Mouse (Mus musculus) bone marrow macrophage, adult 2 months (primary cell): ENCODE data around the gene Ntrk1.

Source experiments
- CTCF ChIP-seq: IDR thresholded peaks from 2 replicates; pipeline ENCODE4 v1.5.1; 2012; ENCODE audit warnings: low read depth, mild to moderate bottlenecking, low read length, moderate library complexity
- POLR2A ChIP-seq: IDR thresholded peaks from 2 replicates; pipeline ENCODE4 v1.6.1; 2012; ENCODE audit warnings: mild to moderate bottlenecking, low read depth, low read length, borderline replicate concordance

DNA sequence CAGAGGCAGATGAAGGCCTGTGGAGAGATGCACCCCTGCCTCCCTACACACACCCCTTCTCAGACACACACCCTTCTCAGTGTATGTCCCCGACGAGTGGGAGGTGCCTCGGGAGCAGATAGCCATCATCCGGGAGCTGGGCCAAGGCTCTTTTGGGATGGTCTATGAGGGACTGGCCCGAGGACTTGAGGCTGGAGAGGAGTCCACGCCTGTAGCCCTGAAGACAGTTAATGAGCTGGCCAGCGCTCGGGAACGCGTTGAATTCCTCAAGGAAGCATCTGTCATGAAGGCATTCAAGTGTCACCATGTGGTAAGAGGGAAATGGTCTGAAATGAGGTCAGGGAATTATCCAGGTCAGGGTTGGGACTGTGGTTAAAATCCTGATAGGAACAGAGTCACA lies 17.9 kb upstream of the Ntrk1 start:
- TF ChIP-seq CTCF (no peak), POLR2A (no peak)
